Mouse (Mus musculus) liver, postnatal 0 days (tissue): ENCODE results near the gene Lgals9.

Source experiments
- CTCF ChIP-seq: sonication (generic); IDR thresholded peaks from 2 replicates; pipeline ENCODE4 v1.5.1; 2016; ENCODE audit warnings: antibody characterized with exemption, low read depth
- EP300 ChIP-seq: IDR thresholded peaks from 2 replicates; pipeline ENCODE4 v1.6.1; 2016; ENCODE audit warnings: antibody characterized with exemption, low read depth, mild to moderate bottlenecking

GRCm38 (mm10) chr11:78922678-78923407 is 61.9 kb downstream of the Lgals9 start:
- peak; percentile 92 for TF ChIP-seq CTCF
- TF ChIP-seq EP300: no peak
